Mouse (Mus musculus) limb, embryonic 13.5 days (tissue): ENCODE measurements around the gene Gas2l2. TPM values are rescaled to one million over a fixed set of nuclear protein-coding genes. Genes with fewer than 3 reads are reported as not detected.

Source experiments
- ATAC-seq: fragments of 200-750 bp; cut with Nextera tagmentation; 2 replicates; pipeline ENCODE4 v1.8.0; 2017; ENCODE audit warnings: low read depth, moderate number of reproducible peaks, moderate TSS enrichment; ENCODE audit not compliant: low FRiP score
- H3K27ac ChIP-seq: fragments of 300-500 bp; sonication (generic); 2 replicates; pipeline ENCODE4 v1.5.1; 2015; ENCODE audit warnings: inconsistent platforms, mild to moderate bottlenecking, moderate library complexity
- H3K27me3 ChIP-seq: fragments of 300-500 bp; sonication (generic); 2 replicates; pipeline ENCODE4 v1.6.1; 2015; ENCODE audit warnings: mild to moderate bottlenecking, inconsistent platforms
- H3K36me3 ChIP-seq: fragments of 300-500 bp; sonication (generic); 2 replicates; pipeline ENCODE4 v1.6.1; 2015; ENCODE audit warnings: inconsistent platforms, mild to moderate bottlenecking, moderate library complexity
- H3K4me1 ChIP-seq: fragments of 300-500 bp; sonication (generic); 2 replicates; pipeline ENCODE4 v1.6.1; 2015; ENCODE audit warnings: inconsistent platforms
- H3K4me2 ChIP-seq: fragments of 300-500 bp; sonication (generic); replicated peaks from 2 replicates; pipeline ENCODE4 v1.6.1; 2015; ENCODE audit warnings: inconsistent platforms, mild to moderate bottlenecking, moderate library complexity
- H3K4me3 ChIP-seq: fragments of 300-500 bp; sonication (generic); 2 replicates; pipeline ENCODE4 v1.5.1; 2015; ENCODE audit warnings: moderate library complexity, mild to moderate bottlenecking, inconsistent platforms
- H3K9ac ChIP-seq: fragments of 300-500 bp; sonication (generic); 2 replicates; pipeline ENCODE4 v1.6.1; 2015; ENCODE audit warnings: mild to moderate bottlenecking, inconsistent platforms
- H3K9me3 ChIP-seq: fragments of 300-500 bp; sonication (generic); 2 replicates; pipeline ENCODE4 v1.6.1; 2016; ENCODE audit warnings: inconsistent platforms
- WGBS: fragments of 180-500 bp; shearing (Covaris S2); methylation state at CpG from one replicate; pipeline ENCODE4 v1.1.7; 2015; 5-methylcytosine and 5-hydroxymethylcytosine counted together
- polyA plus RNA-seq: library from polyadenylated mRNA; unstranded; fragments of >200 nt; fragmentation: Nextera tagmentation; extraction: Ambion mirVana; gene quantifications from 2 replicates; pipeline ENCODE4 v1.2.1, GENCODE M21; 2015

Gene Gas2l2
- polyA plus RNA-seq, 1 experiment from 2014 or later = not detected

- peaks cover 2% of the 10 kb centered on the region; the same call in 1 of the 2 replicates for H3K4me1 ChIP-seq
- no peak overlapping the region for H3K4me3 ChIP-seq
- no peak overlapping the region for H3K27ac ChIP-seq
- H3K27me3 ChIP-seq = no peaks in the 10 kb centered on the region
- H3K9me3 ChIP-seq = no peaks in the 10 kb centered on the region
- H3K9ac ChIP-seq = no peak overlapping the region
- no peak for ATAC-seq
- WGBS = 54% methylated on average over 7 of the region's 7 CpGs
- H3K4me2 ChIP-seq = no peak overlapping the region
- peaks cover 37% of the 10 kb centered on the region for H3K36me3 ChIP-seq
Observed at GRCm38 (mm10) chr11:83379745-83380341, 49.4 kb downstream of the Gas2l2 start.

Other genes starting within 250 kb of the Gas2l2 start
- gene Slfn3, start 238.1 kb downstream of the Gas2l2 start, polyA plus RNA-seq = 0.65 and 0.68 TPM in 2 replicates
- gene Slfn14, start 142.7 kb downstream of the Gas2l2 start, polyA plus RNA-seq = 0.15 and 0.29 TPM in 2 replicates
- gene Ap2b1, start 130.4 kb downstream of the Gas2l2 start, polyA plus RNA-seq = 51.6 and 57.8 TPM in 2 replicates
- gene Pex12, start 126.9 kb downstream of the Gas2l2 start, polyA plus RNA-seq = 16.0 and 16.2 TPM in 2 replicates
- gene Rasl10b, start 20.3 kb downstream of the Gas2l2 start, polyA plus RNA-seq = 3.7 and 4.1 TPM in 2 replicates
- gene 1700020L24Rik, start 8.2 kb upstream of the Gas2l2 start, polyA plus RNA-seq = 0.56 TPM in 1 of 2 replicates, not detected in the other
- gene Mmp28, start 33.6 kb upstream of the Gas2l2 start, polyA plus RNA-seq = 3.0 and 4.5 TPM in 2 replicates
- 16.9 and 19.3 TPM in 2 replicates for gene Taf15, start 43.6 kb upstream of the Gas2l2 start, polyA plus RNA-seq
- not detected in 2 replicates for gene Heatr9, start 92.7 kb upstream of the Gas2l2 start, polyA plus RNA-seq
- 0.66 and 1.2 TPM in 2 replicates for gene Ccl5, start 101.1 kb upstream of the Gas2l2 start, polyA plus RNA-seq
- 2.3 and 2.9 TPM in 2 replicates for gene Ccl9, start 149.2 kb upstream of the Gas2l2 start, polyA plus RNA-seq
- 1.3 and 2.0 TPM in 2 replicates for gene Ccl6, start 163.6 kb upstream of the Gas2l2 start, polyA plus RNA-seq
- not detected in 2 replicates for gene Rpl9-ps1, start 216.2 kb upstream of the Gas2l2 start, polyA plus RNA-seq
- 1.6 TPM in 2 replicates for gene Ccl3, start 219.9 kb upstream of the Gas2l2 start, polyA plus RNA-seq
- 0.41 and 1.0 TPM in 2 replicates for gene Ccl4, start 233.1 kb upstream of the Gas2l2 start, polyA plus RNA-seq